Mouse (Mus musculus): Measurements from ENCODE around the gene Ctdspl2.
"Not testable (repeated sequence)": the region's sequence is repeated elsewhere in the genome, so short reads cannot be mapped to it uniquely, and the experiment has no call there.

Gene Ctdspl2

GRCm38 (mm10) chr2:121955765-121956223 lies at the start of gene Ctdspl2, which contains the start of gene Mageb3:
Gene Ctdspl2 (plus strand): TSS chr2:121956001.
Gene Mageb3 (minus strand): TSS chr2:121956092.
- DNase-seq (ENCODE audit: low read depth, low spot score) = peak; percentile 99

GRCm38 (mm10) chr2:121909975-121910374 lies 45.8 kb upstream of the Ctdspl2 start:
- peak; percentile 21 for DNase-seq (ENCODE audit: low read depth, low spot score)

GRCm38 (mm10) chr2:121916047-121916970 lies 39.5 kb upstream of the Ctdspl2 start:
- DNase-seq (ENCODE audit: low read depth, low spot score) = no peak

- DNase-seq (ENCODE audit: low read depth, low spot score) = not testable (repeated sequence)
These were observed 18.2 kb upstream of the Ctdspl2 start for GRCm38 (mm10) chr2:121937624-121938023.

GRCm38 (mm10) chr2:121943364-121943763 lies 12.4 kb upstream of the Ctdspl2 start:
- DNase-seq (ENCODE audit: low read depth, low spot score) = no peak

- DNase-seq (ENCODE audit: low read depth, low spot score) = peak; percentile 46
These were observed 687 bp upstream of the Ctdspl2 start for GRCm38 (mm10) chr2:121954971-121955656.

GRCm38 (mm10) chr2:121956224-121957018 lies 620 bp downstream of the Ctdspl2 start:
- DNase-seq (ENCODE audit: low read depth, low spot score) = peak; percentile 98

GRCm38 (mm10) chr2:121957216-121957792 lies 1.5 kb downstream of the Ctdspl2 start:
- no peak for DNase-seq (ENCODE audit: low read depth, low spot score)

- DNase-seq (ENCODE audit: low read depth, low spot score) = peak; percentile 20
These were observed 39.9 kb downstream of the Ctdspl2 start for GRCm38 (mm10) chr2:121995738-121996137.

- no peak for DNase-seq (ENCODE audit: low read depth, low spot score)
These were observed 53.0 kb downstream of the Ctdspl2 start for GRCm38 (mm10) chr2:122008832-122009231.

- DNase-seq (ENCODE audit: low read depth, low spot score) = no peak
These were observed 55.6 kb downstream of the Ctdspl2 start for GRCm38 (mm10) chr2:122011441-122011840.

GRCm38 (mm10) chr2:122018705-122019104 lies 62.9 kb downstream of the Ctdspl2 start:
- DNase-seq (ENCODE audit: low read depth, low spot score) = no peak

GRCm38 (mm10) chr2:122022284-122022683 lies 66.5 kb downstream of the Ctdspl2 start:
- peak; percentile 47 for DNase-seq (ENCODE audit: low read depth, low spot score)

- DNase-seq (ENCODE audit: low read depth, low spot score) = not testable (repeated sequence)
These were observed 71.3 kb downstream of the Ctdspl2 start for GRCm38 (mm10) chr2:122027091-122027490.

- DNase-seq (ENCODE audit: low read depth, low spot score) = peak; percentile 89
These were observed 72.3 kb downstream of the Ctdspl2 start, which contains the start of gene Eif3j1 for GRCm38 (mm10) chr2:122027862-122028755. Gene Eif3j1 (plus strand): TSS chr2:122028546.

GRCm38 (mm10) chr2:122028756-122029700 lies 73.2 kb downstream of the Ctdspl2 start:
- DNase-seq (ENCODE audit: low read depth, low spot score) = peak; percentile 53

- DNase-seq (ENCODE audit: low read depth, low spot score) = no peak
These were observed 76.2 kb downstream of the Ctdspl2 start for GRCm38 (mm10) chr2:122031970-122032369.

GRCm38 (mm10) chr2:122036064-122036463 lies 80.3 kb downstream of the Ctdspl2 start:
- no peak for DNase-seq (ENCODE audit: low read depth, low spot score)

- no peak for DNase-seq (ENCODE audit: low read depth, low spot score)
These were observed 88.1 kb downstream of the Ctdspl2 start for GRCm38 (mm10) chr2:122043926-122044325.
